Mouse (Mus musculus): ENCODE measurements around the gene Mok. TPM values are rescaled to one million over a fixed set of nuclear protein-coding genes. Genes with fewer than 3 reads are reported as not detected.

The Mok gene
- polyA plus RNA-seq, 1 experiment, result 12.4 TPM

- TF ChIP-seq CTCF (IDR thresholded peaks at IDR 0.05; ENCODE audit: extremely low read depth, insufficient read depth, low read length) (no peak), POLR2A (IDR thresholded peaks at IDR 0.05; ENCODE audit: extremely low read depth, insufficient read depth, low read length) (no peak)
- H3K27ac ChIP-seq (ENCODE audit: insufficient read depth, low read length), result no peak overlapping the region
- H3K4me3 ChIP-seq (ENCODE audit: insufficient read depth, low read length), result no peak overlapping the region
- no peaks in the 10 kb centered on the region for H3K4me1 ChIP-seq (ENCODE audit: control insufficient read depth, insufficient read depth, low read length)
These were observed 25.8 kb downstream of the Mok start for GRCm38 (mm10) chr12:110814924-110815323.

GRCm38 (mm10) chr12:110813624-110814023 lies 27.1 kb downstream of the Mok start:
- no peaks in the 10 kb centered on the region for H3K4me1 ChIP-seq (ENCODE audit: control insufficient read depth, insufficient read depth, low read length)
- no peak overlapping the region for H3K27ac ChIP-seq (ENCODE audit: insufficient read depth, low read length)
- no peak overlapping the region for H3K4me3 ChIP-seq (ENCODE audit: insufficient read depth, low read length)
- TF ChIP-seq POLR2A (IDR thresholded peaks at IDR 0.05; ENCODE audit: extremely low read depth, insufficient read depth, low read length) (no peak), CTCF (IDR thresholded peaks at IDR 0.05; ENCODE audit: extremely low read depth, insufficient read depth, low read length) (no peak)

GRCm38 (mm10) chr12:110813132-110813531 lies 27.6 kb downstream of the Mok start:
- TF ChIP-seq POLR2A (IDR thresholded peaks at IDR 0.05; ENCODE audit: extremely low read depth, insufficient read depth, low read length), result no peak
- TF ChIP-seq CTCF (IDR thresholded peaks at IDR 0.05; ENCODE audit: extremely low read depth, insufficient read depth, low read length), result no peak
- Histone ChIP-seq H3K4me1 (ENCODE audit: control insufficient read depth, insufficient read depth, low read length) (no peaks in the 10 kb centered on the region), H3K27ac (ENCODE audit: insufficient read depth, low read length) (no peak overlapping the region), H3K4me3 (ENCODE audit: insufficient read depth, low read length) (no peak overlapping the region)

GRCm38 (mm10) chr12:110808848-110809247 lies 31.9 kb downstream of the Mok start:
- Histone ChIP-seq H3K4me1 (ENCODE audit: control insufficient read depth, insufficient read depth, low read length) (0 out of 2 replicates have a peak, but pooled peaks cover 1% of the 10 kb centered on the region), H3K4me3 (ENCODE audit: insufficient read depth, low read length) (no peak overlapping the region), H3K27ac (ENCODE audit: insufficient read depth, low read length) (no peak overlapping the region)
- no peak for TF ChIP-seq CTCF (IDR thresholded peaks at IDR 0.05; ENCODE audit: extremely low read depth, insufficient read depth, low read length)
- TF ChIP-seq POLR2A (IDR thresholded peaks at IDR 0.05; ENCODE audit: extremely low read depth, insufficient read depth, low read length), result no peak

- Histone ChIP-seq H3K4me3 (ENCODE audit: insufficient read depth, low read length) (no peak overlapping the region), H3K4me1 (ENCODE audit: control insufficient read depth, insufficient read depth, low read length) (peaks cover 3% of the 10 kb centered on the region; the same call in 1 of the 2 replicates), H3K27ac (ENCODE audit: insufficient read depth, low read length) (no peak overlapping the region)
- TF ChIP-seq POLR2A (IDR thresholded peaks at IDR 0.05; ENCODE audit: extremely low read depth, insufficient read depth, low read length) (no peak), CTCF (IDR thresholded peaks at IDR 0.05; ENCODE audit: extremely low read depth, insufficient read depth, low read length) (no peak)
These were observed 32.3 kb downstream of the Mok start for GRCm38 (mm10) chr12:110808430-110808829.

GRCm38 (mm10) chr12:110806301-110806970 lies 34.3 kb downstream of the Mok start:
- no peak overlapping the region for H3K4me3 ChIP-seq (ENCODE audit: insufficient read depth, low read length)
- H3K27ac ChIP-seq (ENCODE audit: insufficient read depth, low read length), result no peak overlapping the region
- TF ChIP-seq CTCF (IDR thresholded peaks at IDR 0.05; ENCODE audit: extremely low read depth, insufficient read depth, low read length), result peak; percentile 41
- TF ChIP-seq POLR2A (IDR thresholded peaks at IDR 0.05; ENCODE audit: extremely low read depth, insufficient read depth, low read length), result no peak
- peaks cover 4% of the 10 kb centered on the region; the same call in 1 of the 2 replicates for H3K4me1 ChIP-seq (ENCODE audit: control insufficient read depth, insufficient read depth, low read length)

- TF ChIP-seq POLR2A (IDR thresholded peaks at IDR 0.05; ENCODE audit: extremely low read depth, insufficient read depth, low read length) (no peak), CTCF (IDR thresholded peaks at IDR 0.05; ENCODE audit: extremely low read depth, insufficient read depth, low read length) (no peak)
- H3K4me3 ChIP-seq (ENCODE audit: insufficient read depth, low read length), result no peak overlapping the region
- no peak overlapping the region for H3K27ac ChIP-seq (ENCODE audit: insufficient read depth, low read length)
- peaks cover 4% of the 10 kb centered on the region; the same call in 1 of the 2 replicates for H3K4me1 ChIP-seq (ENCODE audit: control insufficient read depth, insufficient read depth, low read length)
These were observed 36.5 kb downstream of the Mok start for GRCm38 (mm10) chr12:110804261-110804660.

- peaks cover 4% of the 10 kb centered on the region; the same call in 1 of the 2 replicates for H3K4me1 ChIP-seq (ENCODE audit: control insufficient read depth, insufficient read depth, low read length)
- TF ChIP-seq POLR2A (IDR thresholded peaks at IDR 0.05; ENCODE audit: extremely low read depth, insufficient read depth, low read length) (no peak), CTCF (IDR thresholded peaks at IDR 0.05; ENCODE audit: extremely low read depth, insufficient read depth, low read length) (no peak)
- H3K27ac ChIP-seq (ENCODE audit: insufficient read depth, low read length), result no peak overlapping the region
- no peak overlapping the region for H3K4me3 ChIP-seq (ENCODE audit: insufficient read depth, low read length)
These were observed 38.0 kb downstream of the Mok start for GRCm38 (mm10) chr12:110802674-110803297.

GRCm38 (mm10) chr12:110801876-110802464 lies 38.8 kb downstream of the Mok start:
- Histone ChIP-seq H3K4me1 (ENCODE audit: control insufficient read depth, insufficient read depth, low read length) (peaks cover 4% of the 10 kb centered on the region; the same call in 1 of the 2 replicates), H3K27ac (ENCODE audit: insufficient read depth, low read length) (no peak overlapping the region), H3K4me3 (ENCODE audit: insufficient read depth, low read length) (no peak overlapping the region)
- TF ChIP-seq POLR2A (IDR thresholded peaks at IDR 0.05; ENCODE audit: extremely low read depth, insufficient read depth, low read length) (no peak), CTCF (IDR thresholded peaks at IDR 0.05; ENCODE audit: extremely low read depth, insufficient read depth, low read length) (no peak)

Measured in cortical plate, adult 2 months (tissue).